Mouse (Mus musculus): ENCODE results near the gene Tlr13.
"Not testable (repeated sequence)": the region's sequence is repeated elsewhere in the genome, so short reads cannot be mapped to it uniquely, and the experiment has no call there.

The Tlr13 gene

DNA sequence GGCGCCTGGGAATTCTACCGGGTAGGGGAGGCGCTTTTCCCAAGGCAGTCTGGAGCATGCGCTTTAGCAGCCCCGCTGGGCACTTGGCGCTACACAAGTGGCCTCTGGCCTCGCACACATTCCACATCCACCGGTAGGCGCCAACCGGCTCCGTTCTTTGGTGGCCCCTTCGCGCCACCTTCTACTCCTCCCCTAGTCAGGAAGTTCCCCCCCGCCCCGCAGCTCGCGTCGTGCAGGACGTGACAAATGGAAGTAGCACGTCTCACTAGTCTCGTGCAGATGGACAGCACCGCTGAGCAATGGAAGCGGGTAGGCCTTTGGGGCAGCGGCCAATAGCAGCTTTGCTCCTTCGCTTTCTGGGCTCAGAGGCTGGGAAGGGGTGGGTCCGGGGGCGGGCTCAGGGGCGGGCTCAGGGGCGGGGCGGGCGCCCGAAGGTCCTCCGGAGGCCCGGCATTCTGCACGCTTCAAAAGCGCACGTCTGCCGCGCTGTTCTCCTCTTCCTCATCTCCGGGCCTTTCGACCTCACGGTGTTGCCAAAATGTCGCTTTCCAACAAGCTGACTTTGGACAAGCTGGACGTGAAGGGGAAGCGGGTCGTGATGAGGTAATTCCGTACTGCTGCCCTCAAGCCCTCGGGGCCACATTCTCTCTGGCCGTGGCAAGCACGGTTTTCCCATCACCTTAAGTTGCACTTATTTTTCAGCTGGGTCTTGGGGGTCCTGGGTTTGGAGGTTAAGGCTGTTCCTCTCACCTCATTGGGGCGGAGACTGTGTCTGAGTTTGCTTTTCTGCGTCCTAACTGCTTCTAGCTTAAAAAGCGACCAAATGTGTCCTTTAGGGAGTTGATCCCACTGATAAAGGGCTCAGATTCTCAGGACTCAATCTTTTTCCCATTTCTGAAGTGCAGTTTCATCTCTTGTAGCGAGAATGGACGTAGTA lies 44.0 kb downstream of the Tlr13 start, which contains the start of gene Pgk1:
TSS of gene Pgk1 (plus strand) at position 388 of the 937 bp plus-strand sequence.
- peak; percentile 73 to 85 for DNase-seq (ENCODE audit: low spot score in 2 of 2)

- DNase-seq (ENCODE audit: low spot score in 2 of 2) = peak in 1 of 2 experiments; percentile 24
These were observed 44.7 kb downstream of the Tlr13 start for GRCm38 (mm10) chrX:106187737-106188136.

DNA sequence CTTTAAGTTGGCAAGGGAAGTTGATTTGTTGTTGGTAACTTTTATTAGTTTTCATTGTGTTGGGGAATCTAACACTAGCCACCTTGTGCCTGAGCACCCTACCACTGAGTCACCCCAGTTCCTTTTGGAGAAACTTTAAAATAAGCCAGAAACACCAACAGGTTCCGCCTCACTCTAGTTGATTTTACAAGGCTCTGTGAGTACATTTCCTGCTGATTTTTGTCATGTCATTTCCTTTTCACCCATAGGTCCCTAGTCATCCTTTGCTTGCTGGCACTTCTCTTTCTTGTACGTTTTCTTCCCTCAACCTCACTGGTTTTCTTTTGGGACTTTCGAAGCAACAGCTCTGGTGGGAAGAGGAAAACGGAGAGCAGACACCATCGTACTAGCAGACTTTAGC lies 46.4 kb downstream of the Tlr13 start:
- no peak for DNase-seq (ENCODE audit: low spot score in 2 of 2)

DNA sequence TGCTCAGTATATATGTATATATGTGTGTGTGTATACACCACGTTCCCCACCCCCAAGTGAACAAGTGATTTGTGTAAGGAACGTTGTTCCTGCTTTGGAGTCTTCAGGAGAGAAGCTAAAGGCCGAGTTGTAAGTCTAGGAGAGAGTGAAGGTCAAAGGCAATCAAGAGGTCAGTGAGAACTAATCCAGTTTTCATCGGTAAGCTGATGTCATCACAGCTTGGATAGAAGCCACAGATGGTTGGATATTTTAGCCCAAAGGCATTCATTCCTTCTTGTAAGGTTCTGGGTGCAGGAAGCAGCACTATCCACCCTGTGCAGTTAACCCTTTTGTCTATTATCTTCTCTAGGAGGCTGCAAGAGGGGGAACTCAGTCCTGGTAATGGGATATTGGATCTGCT lies 47.1 kb downstream of the Tlr13 start:
- no peak for DNase-seq (ENCODE audit: low spot score in 2 of 2)

DNA sequence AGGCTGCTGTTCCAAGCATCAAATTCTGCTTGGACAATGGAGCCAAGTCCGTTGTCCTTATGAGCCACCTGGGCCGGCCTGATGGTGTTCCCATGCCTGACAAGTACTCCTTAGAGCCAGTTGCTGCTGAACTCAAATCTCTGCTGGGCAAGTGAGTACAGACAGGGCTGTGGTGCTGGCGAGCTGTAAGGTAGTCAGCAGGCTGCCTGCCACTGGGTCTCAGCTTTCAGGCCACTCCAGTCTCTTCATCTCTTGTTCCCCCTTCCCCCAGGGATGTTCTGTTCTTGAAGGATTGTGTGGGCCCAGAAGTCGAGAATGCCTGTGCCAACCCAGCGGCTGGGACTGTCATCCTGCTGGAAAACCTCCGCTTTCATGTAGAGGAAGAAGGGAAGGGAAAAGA lies 51.4 kb downstream of the Tlr13 start:
- DNase-seq (ENCODE audit: low spot score in 2 of 2) = not testable (repeated sequence)

- no peak for DNase-seq (ENCODE audit: low spot score in 2 of 2)
These were observed 54.3 kb downstream of the Tlr13 start for GRCm38 (mm10) chrX:106197308-106197707.

DNA sequence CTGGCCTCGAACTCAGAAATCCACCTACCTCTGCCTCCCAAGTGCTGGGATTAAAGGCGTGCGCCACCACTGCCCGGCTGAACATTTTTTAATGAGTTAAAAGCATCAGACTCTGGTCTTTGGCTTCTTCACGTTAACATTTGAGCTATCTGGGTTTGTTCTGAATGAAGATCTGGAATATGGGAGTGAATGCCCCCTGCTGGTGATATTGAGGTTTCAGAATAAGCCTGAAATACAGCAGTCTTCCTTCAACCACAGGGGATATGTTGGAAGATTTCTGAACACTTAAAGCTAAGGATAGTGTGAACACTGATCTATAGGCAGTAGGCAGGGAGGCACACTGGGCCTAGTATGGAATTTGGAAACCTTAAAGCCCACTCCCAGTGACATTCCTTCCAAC lies 55.9 kb downstream of the Tlr13 start:
- DNase-seq (ENCODE audit: low spot score in 2 of 2) = no peak

DNA sequence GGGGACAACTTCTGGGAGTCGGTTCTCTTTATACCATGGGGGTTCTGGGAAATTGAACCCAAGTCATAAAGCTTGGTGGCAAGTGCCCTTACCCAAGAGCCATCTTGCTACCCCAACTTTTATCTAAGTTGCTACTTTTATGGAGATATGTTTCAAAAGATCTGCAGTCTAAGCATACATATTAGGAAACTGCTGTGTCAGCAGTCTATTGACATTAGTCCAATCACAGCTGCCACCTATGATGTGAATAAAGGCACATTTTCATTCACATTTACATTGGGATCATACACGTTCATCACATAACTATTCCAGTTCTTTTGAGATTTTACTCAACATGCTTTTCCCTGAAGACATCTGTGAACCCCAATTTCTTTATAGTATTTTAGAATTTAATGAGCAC lies 66.1 kb downstream of the Tlr13 start:
- no peak for DNase-seq (ENCODE audit: low spot score in 2 of 2)
